12 mouse cellular contexts compared by ENCODE assay signal in the genomic region with DNA sequence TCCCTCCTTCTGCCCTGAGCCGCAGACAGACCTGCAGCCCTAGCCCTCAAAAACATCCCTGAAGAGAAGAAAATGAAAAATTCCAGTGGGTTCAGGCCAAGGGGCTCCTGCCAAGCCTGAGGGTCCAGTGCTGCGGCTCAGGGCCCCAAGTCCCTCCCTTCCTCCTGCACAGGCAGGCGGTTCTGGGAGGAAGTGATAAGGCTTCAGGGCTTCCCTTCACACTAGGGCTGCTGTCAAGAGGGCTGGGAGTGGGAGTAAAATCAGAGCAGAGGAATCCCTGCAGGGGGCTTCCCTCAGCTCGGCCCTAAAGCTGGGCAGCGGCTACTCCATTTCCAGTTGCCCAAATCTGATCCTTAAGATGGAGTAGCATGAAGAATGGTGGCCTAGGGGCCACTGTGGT. TPM values are rescaled to one million over a fixed set of nuclear protein-coding genes. Genes with fewer than 3 reads are reported as not detected.
DNase-seq lines count a peak whose midpoint lies in the region; ATAC-seq and TF ChIP-seq lines count a peak whose summit lies in the region.
"Had no signal": no experiment of that assay in that cellular context is flagged by ENCODE, and none has a peak within 500 bp of the region (broad histone marks: within the 10 kb centered on the region; RNA-seq: fewer than 3 reads in every experiment).

No protein-coding gene starts in this region.

- H3K27ac ChIP-seq in hindbrain, embryonic 14.5 days, result no peak overlapping the region
- H3K27ac ChIP-seq in hindbrain, embryonic 12.5 days, result no peak overlapping the region
- 0 out of 2 replicates have a peak overlapping the region, but pooled peaks have one; percentile 28 for H3K27ac ChIP-seq in neural tube, embryonic 13.5 days (replicated peaks)
- no peak overlapping the region for H3K27ac ChIP-seq in neural tube, embryonic 15.5 days (replicated peaks)
- H3K27ac ChIP-seq in hindbrain, postnatal 0 days, result no peak overlapping the region

- ATAC-seq in hindbrain, embryonic 14.5 days (ENCODE audit: low FRiP score), result no peak
- ATAC-seq in hindbrain, embryonic 12.5 days (ENCODE audit: low FRiP score), result no peak
- no peak for ATAC-seq in neural tube, embryonic 13.5 days (ENCODE audit: low read depth)
- no peak for ATAC-seq in neural tube, embryonic 15.5 days (ENCODE audit: low FRiP score)
- ATAC-seq in hindbrain, postnatal 0 days, result no peak
- ATAC-seq in megakaryocyte progenitor cell, adult 5-6 weeks (replicated peaks; ENCODE audit: poor library complexity), result peak; percentile 45
- ATAC-seq: CD4-positive, CD25-positive, alpha-beta regulatory T cell, adult 4 months had no signal

- DNase-seq in hindbrain, embryonic 14.5 days (ENCODE audit: low spot score), result no peak
- DNase-seq in hindbrain, postnatal 0 days (ENCODE audit: low spot score), result no peak
- no peak for DNase-seq in cerebellum, adult 9-11 months
- DNase-seq in layer of hippocampus, adult 11-12 months (ENCODE audit: low spot score), result no peak
- DNase-seq: cerebellum, adult 18-20 months; thymus, postnatal 25 days had no signal

- H3K9ac ChIP-seq in hindbrain, embryonic 14.5 days, result no peak overlapping the region
- no peak overlapping the region for H3K9ac ChIP-seq in hindbrain, embryonic 12.5 days
- no peak overlapping the region for H3K9ac ChIP-seq in neural tube, embryonic 13.5 days
- H3K9ac ChIP-seq in neural tube, embryonic 15.5 days (replicated peaks), result no peak overlapping the region
- no peak overlapping the region for H3K9ac ChIP-seq in hindbrain, postnatal 0 days (replicated peaks; ENCODE audit: low read length)

- 46% methylated on average over 5 of the region's 5 CpGs for WGBS in hindbrain, embryonic 14.5 days
- WGBS in hindbrain, embryonic 12.5 days, result 49% methylated on average over 5 of the region's 5 CpGs
- 57% methylated on average over 5 of the region's 5 CpGs for WGBS in neural tube, embryonic 13.5 days
- 48% methylated on average over 5 of the region's 5 CpGs for WGBS in neural tube, embryonic 15.5 days
- WGBS in hindbrain, postnatal 0 days, result 47% methylated on average over 5 of the region's 5 CpGs

- H3K36me3 ChIP-seq in hindbrain, embryonic 14.5 days (replicated peaks; ENCODE audit: control insufficient read depth, insufficient read depth), result no peaks in the 10 kb centered on the region
- H3K36me3 ChIP-seq in hindbrain, embryonic 12.5 days, result no peaks in the 10 kb centered on the region
- H3K36me3 ChIP-seq in neural tube, embryonic 13.5 days, result no peaks in the 10 kb centered on the region
- no peaks in the 10 kb centered on the region for H3K36me3 ChIP-seq in neural tube, embryonic 15.5 days
- H3K36me3 ChIP-seq in hindbrain, postnatal 0 days (ENCODE audit: insufficient read depth, low read length), result no peaks in the 10 kb centered on the region

- no peaks in the 10 kb centered on the region for H3K9me3 ChIP-seq in hindbrain, embryonic 14.5 days (ENCODE audit: control insufficient read depth, low read length)
- H3K9me3 ChIP-seq in hindbrain, embryonic 12.5 days (replicated peaks), result no peaks in the 10 kb centered on the region
- no peaks in the 10 kb centered on the region for H3K9me3 ChIP-seq in neural tube, embryonic 13.5 days
- H3K9me3 ChIP-seq in neural tube, embryonic 15.5 days (replicated peaks), result no peaks in the 10 kb centered on the region
- H3K9me3 ChIP-seq in hindbrain, postnatal 0 days (ENCODE audit: low read length), result no peaks in the 10 kb centered on the region

- no peak overlapping the region for H3K4me3 ChIP-seq in hindbrain, embryonic 14.5 days (replicated peaks; ENCODE audit: low read length)
- H3K4me3 ChIP-seq in hindbrain, embryonic 12.5 days, result no peak overlapping the region
- H3K4me3 ChIP-seq in neural tube, embryonic 13.5 days, result peak overlapping the region; percentile 21; the same call in 1 of the 2 replicates
- H3K4me3 ChIP-seq in neural tube, embryonic 15.5 days (replicated peaks), result no peak overlapping the region
- H3K4me3 ChIP-seq in hindbrain, postnatal 0 days (ENCODE audit: low read length), result no peak overlapping the region

- H3K4me2 ChIP-seq in hindbrain, embryonic 14.5 days (replicated peaks), result peak overlapping the region; percentile 1; the same call in 1 of the 2 replicates
- H3K4me2 ChIP-seq in hindbrain, embryonic 12.5 days (replicated peaks), result no peak overlapping the region
- peak overlapping the region; percentile 16; the same call in 1 of the 2 replicates for H3K4me2 ChIP-seq in neural tube, embryonic 13.5 days
- H3K4me2 ChIP-seq in neural tube, embryonic 15.5 days, result no peak overlapping the region
- H3K4me2 ChIP-seq in hindbrain, postnatal 0 days (ENCODE audit: low read depth, low read length), result 0 out of 2 replicates have a peak overlapping the region, but pooled peaks have one; percentile 10

- H3K4me1 ChIP-seq in hindbrain, embryonic 14.5 days (replicated peaks; ENCODE audit: control insufficient read depth, insufficient read depth, low read length), result no peaks in the 10 kb centered on the region
- H3K4me1 ChIP-seq in hindbrain, embryonic 12.5 days, result no peaks in the 10 kb centered on the region
- H3K4me1 ChIP-seq in neural tube, embryonic 13.5 days (replicated peaks), result peaks cover 6% of the 10 kb centered on the region
- H3K4me1 ChIP-seq in neural tube, embryonic 15.5 days, result peaks cover 5% of the 10 kb centered on the region; the same call in 1 of the 2 replicates
- no peaks in the 10 kb centered on the region for H3K4me1 ChIP-seq in hindbrain, postnatal 0 days (ENCODE audit: insufficient read depth, low read length)

- no peaks in the 10 kb centered on the region for H3K27me3 ChIP-seq in hindbrain, embryonic 14.5 days (ENCODE audit: control insufficient read depth, insufficient read depth, low read length)
- H3K27me3 ChIP-seq in hindbrain, embryonic 12.5 days, result no peaks in the 10 kb centered on the region
- H3K27me3 ChIP-seq in neural tube, embryonic 13.5 days, result no peaks in the 10 kb centered on the region
- no peaks in the 10 kb centered on the region for H3K27me3 ChIP-seq in neural tube, embryonic 15.5 days (replicated peaks)
- H3K27me3 ChIP-seq in hindbrain, postnatal 0 days (ENCODE audit: insufficient read depth, low read length), result no peaks in the 10 kb centered on the region

- no peak for TF ChIP-seq CTCF in hindbrain, postnatal 0 days (IDR thresholded peaks at IDR 0.05; ENCODE audit: low read depth)

RNA-seq across cellular contexts. Expression of a gene that starts 0.9 kb away (rescaled TPM):
- 8.6 and 10.6 TPM in 2 replicates for polyA plus RNA-seq in hindbrain, embryonic 14.5 days (2014; fragmentation: Nextera tagmentation; extraction: Ambion mirVana)
- polyA plus RNA-seq in hindbrain, embryonic 12.5 days (2016; fragmentation: Nextera tagmentation; extraction: Ambion mirVana), result 8.8 and 9.0 TPM in 2 replicates
- 9.3 and 9.6 TPM in 2 replicates for polyA plus RNA-seq in neural tube, embryonic 13.5 days (2015; fragmentation: Nextera tagmentation; extraction: Ambion mirVana)
- polyA plus RNA-seq in neural tube, embryonic 15.5 days (2015; fragmentation: Nextera tagmentation; extraction: Ambion mirVana), result 9.3 and 10.6 TPM in 2 replicates
- total RNA-seq in hindbrain, postnatal 0 days (2014; rRNA removed), result 8.7 and 13.3 TPM in 2 replicates
- 7.2 and 7.4 TPM in 2 replicates for polyA plus RNA-seq in hindbrain, postnatal 0 days (2015; fragmentation: Nextera tagmentation; extraction: Ambion mirVana)
- total RNA-seq in megakaryocyte progenitor cell, adult 5-6 weeks (2015), result 0.12 TPM in 1 of 2 replicates, not detected in the other
- total RNA-seq in megakaryocyte progenitor cell, adult 5-6 weeks (2017), result not detected in 2 replicates

RNA-seq across cellular contexts. Expression of a gene that starts 14.1 kb away (rescaled TPM):
- 13.9 and 15.1 TPM in 2 replicates for polyA plus RNA-seq in hindbrain, embryonic 14.5 days (2014; fragmentation: Nextera tagmentation; extraction: Ambion mirVana)
- 14.6 and 17.4 TPM in 2 replicates for polyA plus RNA-seq in hindbrain, embryonic 12.5 days (2016; fragmentation: Nextera tagmentation; extraction: Ambion mirVana)
- polyA plus RNA-seq in neural tube, embryonic 13.5 days (2015; fragmentation: Nextera tagmentation; extraction: Ambion mirVana), result 13.5 and 15.5 TPM in 2 replicates
- 12.7 and 18.2 TPM in 2 replicates for polyA plus RNA-seq in neural tube, embryonic 15.5 days (2015; fragmentation: Nextera tagmentation; extraction: Ambion mirVana)
- 55.9 and 70.5 TPM in 2 replicates for total RNA-seq in hindbrain, postnatal 0 days (2014; rRNA removed)
- polyA plus RNA-seq in hindbrain, postnatal 0 days (2015; fragmentation: Nextera tagmentation; extraction: Ambion mirVana), result 10.8 and 11.5 TPM in 2 replicates
- total RNA-seq in megakaryocyte progenitor cell, adult 5-6 weeks (2015), result not detected in 2 replicates
- total RNA-seq in megakaryocyte progenitor cell, adult 5-6 weeks (2017), result 0.12 TPM in 1 of 2 replicates, not detected in the other

RNA-seq across cellular contexts. Expression of a gene that starts 26.4 kb away (rescaled TPM):
- polyA plus RNA-seq in hindbrain, embryonic 14.5 days (2014; fragmentation: Nextera tagmentation; extraction: Ambion mirVana), result 1.6 and 2.4 TPM in 2 replicates
- polyA plus RNA-seq in hindbrain, embryonic 12.5 days (2016; fragmentation: Nextera tagmentation; extraction: Ambion mirVana), result 0.35 and 0.46 TPM in 2 replicates
- 1.1 TPM in 2 replicates for polyA plus RNA-seq in neural tube, embryonic 13.5 days (2015; fragmentation: Nextera tagmentation; extraction: Ambion mirVana)
- polyA plus RNA-seq in neural tube, embryonic 15.5 days (2015; fragmentation: Nextera tagmentation; extraction: Ambion mirVana), result 4.0 and 4.8 TPM in 2 replicates
- 8.8 and 9.8 TPM in 2 replicates for total RNA-seq in hindbrain, postnatal 0 days (2014; rRNA removed)
- polyA plus RNA-seq in hindbrain, postnatal 0 days (2015; fragmentation: Nextera tagmentation; extraction: Ambion mirVana), result 5.1 and 6.1 TPM in 2 replicates
- total RNA-seq in megakaryocyte progenitor cell, adult 5-6 weeks (2015), result 0.90 and 1.9 TPM in 2 replicates
- 2.6 and 3.5 TPM in 2 replicates for total RNA-seq in megakaryocyte progenitor cell, adult 5-6 weeks (2017)

RNA-seq across cellular contexts. Expression of a gene that starts 27.9 kb away (rescaled TPM):
- 42.0 and 45.6 TPM in 2 replicates for polyA plus RNA-seq in hindbrain, embryonic 14.5 days (2014; fragmentation: Nextera tagmentation; extraction: Ambion mirVana)
- polyA plus RNA-seq in hindbrain, embryonic 12.5 days (2016; fragmentation: Nextera tagmentation; extraction: Ambion mirVana), result 38.7 and 43.5 TPM in 2 replicates
- 46.7 and 47.4 TPM in 2 replicates for polyA plus RNA-seq in neural tube, embryonic 13.5 days (2015; fragmentation: Nextera tagmentation; extraction: Ambion mirVana)
- 49.4 and 52.2 TPM in 2 replicates for polyA plus RNA-seq in neural tube, embryonic 15.5 days (2015; fragmentation: Nextera tagmentation; extraction: Ambion mirVana)
- total RNA-seq in hindbrain, postnatal 0 days (2014; rRNA removed), result 63.2 and 90.6 TPM in 2 replicates
- 41.9 and 43.5 TPM in 2 replicates for polyA plus RNA-seq in hindbrain, postnatal 0 days (2015; fragmentation: Nextera tagmentation; extraction: Ambion mirVana)
- 23.5 and 30.9 TPM in 2 replicates for total RNA-seq in megakaryocyte progenitor cell, adult 5-6 weeks (2015)
- 12.2 and 18.1 TPM in 2 replicates for total RNA-seq in megakaryocyte progenitor cell, adult 5-6 weeks (2017)

RNA-seq across cellular contexts. Expression of a gene that starts 47.7 kb away (rescaled TPM):
- polyA plus RNA-seq in hindbrain, embryonic 14.5 days (2014; fragmentation: Nextera tagmentation; extraction: Ambion mirVana), result 0.35 and 0.80 TPM in 2 replicates
- polyA plus RNA-seq in hindbrain, embryonic 12.5 days (2016; fragmentation: Nextera tagmentation; extraction: Ambion mirVana), result 1.0 and 1.2 TPM in 2 replicates
- 1.8 and 3.0 TPM in 2 replicates for polyA plus RNA-seq in neural tube, embryonic 13.5 days (2015; fragmentation: Nextera tagmentation; extraction: Ambion mirVana)
- polyA plus RNA-seq in neural tube, embryonic 15.5 days (2015; fragmentation: Nextera tagmentation; extraction: Ambion mirVana), result 1.6 and 2.4 TPM in 2 replicates
- 0.37 and 1.9 TPM in 2 replicates for total RNA-seq in hindbrain, postnatal 0 days (2014; rRNA removed)
- 0.58 and 1.3 TPM in 2 replicates for polyA plus RNA-seq in hindbrain, postnatal 0 days (2015; fragmentation: Nextera tagmentation; extraction: Ambion mirVana)
- 0.12 and 0.15 TPM in 2 replicates for total RNA-seq in megakaryocyte progenitor cell, adult 5-6 weeks (2015)
- 0.20 TPM in 1 of 2 replicates, not detected in the other for total RNA-seq in megakaryocyte progenitor cell, adult 5-6 weeks (2017)
- polyA plus RNA-seq: CD4-positive, CD25-positive, alpha-beta regulatory T cell, adult 4 months; liver, embryonic 16.5 days had no signal

Comparison
In these comparisons a context has a peak if more than half of its experiments do, and no peak if none do; other contexts are left out.
1. H3K4me2 ChIP-seq: peak in hindbrain, embryonic 14.5 days (single experiment), neural tube, embryonic 13.5 days (single experiment) and hindbrain, postnatal 0 days (single experiment); none in hindbrain, embryonic 12.5 days (single experiment) and neural tube, embryonic 15.5 days (single experiment).